Mouse (Mus musculus) small intestine, adult 2 months (tissue): ENCODE results near the gene Dnajc13.

Experiments
- CTCF ChIP-seq: fragments of 200-500 bp; IDR thresholded peaks from 2 replicates; pipeline ENCODE4 v1.5.1; 2012; ENCODE audit warnings: low read depth, mild to moderate bottlenecking, control low read depth, inconsistent platforms, low read length, moderate library complexity, mixed read lengths; ENCODE audit not compliant: insufficient replicate concordance, insufficient read length; ENCODE audit errors: extremely low read depth
- POLR2A ChIP-seq: fragments of 200-500 bp; IDR thresholded peaks from 2 replicates; pipeline ENCODE4 v1.6.1; 2012; ENCODE audit warnings: low read depth, mild to moderate bottlenecking, control low read depth, inconsistent platforms, low read length, moderate library complexity

- TF ChIP-seq POLR2A (no peak), CTCF (no peak)
Observed at GRCm38 (mm10) chr9:104260306-104260705, 2.4 kb downstream of the Dnajc13 start.
